ENCODE assay signal across 14 mouse cellular contexts in the genomic region with DNA sequence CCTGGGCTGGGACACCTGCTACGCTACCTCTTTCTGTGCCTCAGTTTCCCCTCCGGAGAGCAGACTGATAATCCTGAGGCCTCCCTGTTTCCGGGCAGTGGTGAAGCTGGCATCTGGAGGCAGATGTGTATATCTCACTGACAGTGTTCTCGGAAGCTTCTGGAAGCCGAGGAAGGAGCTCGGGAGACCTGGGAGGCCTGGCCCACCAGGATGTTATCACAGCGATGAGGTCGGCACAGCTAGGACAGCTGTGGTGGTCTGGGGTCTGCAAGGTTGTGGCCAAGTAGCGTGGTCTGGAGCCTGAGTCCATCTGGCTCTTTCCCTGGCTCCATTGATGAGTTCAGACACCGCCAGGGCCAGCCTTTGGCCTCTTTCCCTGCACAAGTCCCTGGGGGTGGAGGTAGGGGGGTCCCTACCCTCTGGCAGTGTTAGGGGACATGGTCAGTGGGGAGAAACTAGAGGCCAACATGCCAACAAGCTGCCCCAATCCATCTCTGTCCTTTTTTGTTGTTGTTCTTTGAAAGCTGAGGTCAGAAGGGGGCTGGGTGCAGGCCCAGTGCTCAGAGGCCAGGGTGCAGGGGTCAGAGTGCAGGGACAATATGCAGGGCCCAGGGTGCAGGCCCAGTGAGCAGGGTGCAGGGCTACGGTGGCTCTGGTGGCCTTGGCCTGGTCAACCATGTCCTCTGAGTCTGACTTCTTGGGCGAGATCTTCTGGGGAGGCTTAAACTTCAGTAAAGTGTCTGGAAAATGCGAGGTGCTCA. TPM values are rescaled to one million over a fixed set of nuclear protein-coding genes. Genes with fewer than 3 reads are reported as not detected.
DNase-seq lines count a peak whose midpoint lies in the region; ATAC-seq and TF ChIP-seq lines count a peak whose summit lies in the region.
"Had no signal": no experiment of that assay in that cellular context is flagged by ENCODE, and none has a peak within 500 bp of the region (broad histone marks: within the 10 kb centered on the region; RNA-seq: fewer than 3 reads in every experiment).

No protein-coding gene starts in this region.

- no peak for TF ChIP-seq CTCF in lung, embryonic 14.5 days (IDR thresholded peaks at IDR 0.05; ENCODE audit: low read depth)
- TF ChIP-seq CTCF in lung, adult 2 months (IDR thresholded peaks at IDR 0.05; ENCODE audit: insufficient read depth, low read length): no peak
- TF ChIP-seq CTCF in liver, postnatal 0 days (IDR thresholded peaks at IDR 0.05; ENCODE audit: low read depth): no peak

- 71% methylated on average over 13 of the region's 13 CpGs for WGBS in heart, embryonic 13.5 days
- 54% methylated on average over 13 of the region's 13 CpGs for WGBS in lung, embryonic 14.5 days
- WGBS in lung, adult 2 months: 77% methylated on average over 13 of the region's 13 CpGs
- 50% methylated on average over 13 of the region's 13 CpGs for WGBS in limb, embryonic 10.5 days
- 67% methylated on average over 13 of the region's 13 CpGs for WGBS in liver, postnatal 0 days (ENCODE audit: insufficient replicate concordance)

- H3K4me1 ChIP-seq in heart, embryonic 13.5 days: peaks cover 50% of the 10 kb centered on the region
- H3K4me1 ChIP-seq in lung, embryonic 14.5 days (ENCODE audit: insufficient read depth): peaks cover 32% of the 10 kb centered on the region
- no peaks in the 10 kb centered on the region for H3K4me1 ChIP-seq in lung, adult 2 months (ENCODE audit: control insufficient read depth, insufficient read depth, low read length)
- peaks cover 74% of the 10 kb centered on the region for H3K4me1 ChIP-seq in limb, embryonic 10.5 days
- H3K4me1 ChIP-seq in liver, postnatal 0 days (ENCODE audit: insufficient read depth): peaks cover 7% of the 10 kb centered on the region; the same call in 1 of the 2 replicates

- no peak for TF ChIP-seq EP300 in liver, postnatal 0 days (IDR thresholded peaks at IDR 0.05; ENCODE audit: low read depth)

- peak overlapping the region; percentile 19; the same call in 1 of the 2 replicates for H3K9ac ChIP-seq in heart, embryonic 13.5 days
- 0 out of 2 replicates have a peak overlapping the region, but pooled peaks have one; percentile 1 for H3K9ac ChIP-seq in lung, embryonic 14.5 days
- no peak overlapping the region for H3K9ac ChIP-seq in liver, postnatal 0 days (replicated peaks)

- H3K9me3 ChIP-seq in heart, embryonic 13.5 days: no peaks in the 10 kb centered on the region
- H3K9me3 ChIP-seq in lung, embryonic 14.5 days (ENCODE audit: low read depth, low read length): no peaks in the 10 kb centered on the region
- H3K9me3 ChIP-seq in limb, embryonic 10.5 days (replicated peaks): no peaks in the 10 kb centered on the region
- H3K9me3 ChIP-seq in liver, postnatal 0 days (ENCODE audit: low read length): no peaks in the 10 kb centered on the region
- H3K9me3 ChIP-seq: megakaryocyte, embryonic 14.5 days had no signal

- DNase-seq in heart, postnatal 14 days: no peak
- no peak for DNase-seq in lung, embryonic 14.5 days
- no peak for DNase-seq in lung, adult 2 months
- DNase-seq in limb, embryonic 10.5 days (ENCODE audit: low spot score): no peak
- no peak for DNase-seq in liver, postnatal 0 days
- DNase-seq in thymus, postnatal 4 days: no peak
- no peak for DNase-seq in urinary bladder, adult 2 months (ENCODE audit: low spot score)
- DNase-seq: adrenal gland, postnatal 36 days; cerebellum, adult 8-10 months had no signal

- no peak overlapping the region for H3K4me3 ChIP-seq in heart, embryonic 13.5 days
- no peak overlapping the region for H3K4me3 ChIP-seq in lung, embryonic 14.5 days (ENCODE audit: low read depth, low read length)
- no peak overlapping the region for H3K4me3 ChIP-seq in lung, adult 2 months (replicated peaks; ENCODE audit: extremely low read depth, low read depth, low read length)
- no peak overlapping the region for H3K4me3 ChIP-seq in limb, embryonic 10.5 days
- no peak overlapping the region for H3K4me3 ChIP-seq in liver, postnatal 0 days (ENCODE audit: low read depth, low read length)
- H3K4me3 ChIP-seq: megakaryocyte, embryonic 14.5 days; myocyte had no signal

- intact Hi-C loops in heart, postnatal 14 days (cut with DNase I): loop anchor here (2.0 kb wide), 1 partner anchor 22 kb away; no protein-coding TSS in a partner anchor

- H3K4me2 ChIP-seq in heart, embryonic 13.5 days: no peak overlapping the region
- peak overlapping the region; percentile 35 for H3K4me2 ChIP-seq in lung, embryonic 14.5 days
- no peak overlapping the region for H3K4me2 ChIP-seq in liver, postnatal 0 days (ENCODE audit: low read depth, low read length)

- ATAC-seq in heart, embryonic 13.5 days (ENCODE audit: extremely low read depth, insufficient number of reproducible peaks, low FRiP score, low TSS enrichment): no peak
- no peak for ATAC-seq in lung, embryonic 14.5 days (ENCODE audit: insufficient read depth)
- peak; percentile 89 for ATAC-seq in liver, postnatal 0 days
- ATAC-seq: CD4-positive, CD25-positive, alpha-beta regulatory T cell, adult 4 months had no signal

- H3K27me3 ChIP-seq in heart, embryonic 13.5 days (replicated peaks): peaks cover 14% of the 10 kb centered on the region
- H3K27me3 ChIP-seq in lung, embryonic 14.5 days (ENCODE audit: insufficient read depth, low read length): no peaks in the 10 kb centered on the region
- 0 out of 2 replicates have a peak, but pooled peaks cover 5% of the 10 kb centered on the region for H3K27me3 ChIP-seq in limb, embryonic 10.5 days (ENCODE audit: low read depth, poor library complexity, severe bottlenecking)
- no peaks in the 10 kb centered on the region for H3K27me3 ChIP-seq in liver, postnatal 0 days (ENCODE audit: insufficient read depth, low read length)

- H3K27ac ChIP-seq in heart, embryonic 13.5 days (replicated peaks): peak overlapping the region; percentile 48; the same call in 1 of the 2 replicates
- peak overlapping the region; percentile 95 for H3K27ac ChIP-seq in lung, embryonic 14.5 days (ENCODE audit: low read depth)
- H3K27ac ChIP-seq in limb, embryonic 10.5 days: peak overlapping the region; percentile 89
- peak overlapping the region; percentile 59 for H3K27ac ChIP-seq in liver, postnatal 0 days (ENCODE audit: low read depth)
- H3K27ac ChIP-seq: left cerebral cortex, adult 2 months had no signal

- no peaks in the 10 kb centered on the region for H3K36me3 ChIP-seq in heart, embryonic 13.5 days
- no peaks in the 10 kb centered on the region for H3K36me3 ChIP-seq in lung, embryonic 14.5 days (ENCODE audit: insufficient read depth)
- no peaks in the 10 kb centered on the region for H3K36me3 ChIP-seq in limb, embryonic 10.5 days
- no peaks in the 10 kb centered on the region for H3K36me3 ChIP-seq in liver, postnatal 0 days (replicated peaks; ENCODE audit: insufficient read depth, low read length)

- TF ChIP-seq POLR2A in lung, adult 2 months (IDR thresholded peaks at IDR 0.05; ENCODE audit: borderline replicate concordance, extremely low read depth, low read depth, low read length): no peak

RNA-seq across cellular contexts. Expression of gene Snai1, which starts 26.7 kb away (rescaled TPM):
- 17.3 and 17.6 TPM in 2 replicates for polyA plus RNA-seq in heart, embryonic 13.5 days (2015; fragmentation: Nextera tagmentation; extraction: Ambion mirVana)
- 1 to 10 TPM; 3.0 to 3.1 TPM for total RNA-seq in heart, postnatal 14 days (2021)
- polyA plus RNA-seq in lung, embryonic 14.5 days (2014; fragmentation: Nextera tagmentation; extraction: Ambion mirVana): 152 and 162 TPM in 2 replicates
- polyA plus RNA-seq in lung, adult 2 months (2012; rRNA removed): 70.8 and 85.0 TPM in 2 replicates
- 94.9 and 118 TPM in 2 replicates for polyA plus RNA-seq in limb, embryonic 10.5 days (2016; fragmentation: Nextera tagmentation; extraction: Ambion mirVana)
- polyA plus RNA-seq in liver, postnatal 0 days (2015; fragmentation: Nextera tagmentation; extraction: Ambion mirVana): 1.6 and 2.3 TPM in 2 replicates
- polyA plus RNA-seq in urinary bladder, adult 2 months (2012; rRNA removed): 21.3 and 31.0 TPM in 2 replicates
